Mouse (Mus musculus): ENCODE data around the gene Chrm5. TPM values are rescaled to one million over a fixed set of nuclear protein-coding genes. Genes with fewer than 3 reads are reported as not detected.
A peak's percentile ranks its signal among the peaks of the same experiment; 100 is the strongest.

Chrm5 gene
- polyA plus RNA-seq (2016; fragmentation: Nextera tagmentation; extraction: Ambion mirVana) = 0.13 and 0.23 TPM in 2 replicates

GRCm38 (mm10) chr2:112480669-112481068, at the start of gene Chrm5:
Chrm5 (minus strand) TSS chr2:112480769.
- Histone ChIP-seq H3K9me3 (replicated peaks) (no peaks in the 10 kb centered on the region), H3K4me2 (replicated peaks) (no peak within 1 kb of the TSS), H3K4me3 (no peak within 1 kb of the TSS), H3K4me1 (no peaks in the 10 kb centered on the region), H3K9ac (no peak within 1 kb of the TSS), H3K36me3 (no peaks in the 10 kb centered on the region), H3K27ac (no peak within 1 kb of the TSS), H3K27me3 (no peaks in the 10 kb centered on the region)
- no peak for ATAC-seq (ENCODE audit: low FRiP score)
- 92% methylated on average over 5 of the region's 5 CpGs for WGBS

- Histone ChIP-seq H3K9me3 (replicated peaks) (no peaks in the 10 kb centered on the region), H3K4me2 (replicated peaks) (no peak overlapping the region), H3K27me3 (no peaks in the 10 kb centered on the region), H3K4me3 (no peak overlapping the region), H3K9ac (no peak overlapping the region), H3K36me3 (no peaks in the 10 kb centered on the region), H3K27ac (no peak overlapping the region), H3K4me1 (no peaks in the 10 kb centered on the region)
- WGBS = 94% methylated on average over 3 of the region's 3 CpGs
- no peak for ATAC-seq (ENCODE audit: low FRiP score)
Measured at GRCm38 (mm10) chr2:112526933-112527332, 46.4 kb upstream of the Chrm5 start.

DNA sequence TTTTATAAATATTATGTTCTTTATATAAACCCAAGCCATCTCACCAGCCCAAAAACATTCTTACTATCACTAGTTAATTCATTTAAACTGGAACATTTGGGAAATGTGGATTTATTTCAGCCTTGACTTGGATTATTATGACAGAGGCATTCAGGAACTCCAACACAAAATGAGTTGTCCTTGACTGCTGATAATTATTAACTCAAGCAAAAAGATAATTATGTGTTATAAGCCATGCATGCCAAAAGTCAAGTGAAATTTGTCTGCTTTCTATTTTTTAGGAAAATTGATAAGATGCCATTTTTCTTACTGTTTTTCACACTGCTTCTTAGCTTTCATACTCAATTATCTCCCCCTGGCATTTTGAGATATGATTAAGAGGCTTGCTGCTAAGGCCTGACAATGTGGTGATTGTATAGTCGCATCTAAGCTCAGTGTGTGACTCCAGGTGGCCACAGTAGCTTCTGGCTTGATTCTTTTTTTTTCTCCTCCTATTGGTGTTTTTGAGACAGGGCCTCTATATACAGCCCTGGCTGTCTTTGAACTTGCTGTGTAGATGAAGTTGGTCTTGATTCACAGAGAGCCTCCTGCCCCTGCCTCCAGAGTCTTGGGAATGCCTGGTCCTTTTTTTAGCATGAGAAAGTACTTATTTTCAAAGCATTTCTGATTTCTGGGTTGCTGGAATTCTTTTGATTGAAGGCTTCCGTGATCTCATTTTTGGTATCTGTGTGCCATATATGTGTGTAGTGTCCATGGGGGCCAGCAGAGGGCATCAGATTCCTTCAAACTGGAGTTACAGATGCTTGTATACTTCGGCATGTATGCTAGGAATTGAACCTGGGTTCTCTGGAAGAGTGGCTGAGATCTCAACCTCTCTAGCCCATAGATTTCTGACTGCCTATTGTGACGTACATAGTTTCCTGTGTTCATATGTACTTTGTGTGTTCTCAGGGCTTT, 40.2 kb upstream of the Chrm5 start:
- no peak for ATAC-seq (ENCODE audit: low FRiP score)
- no peak overlapping the region for H3K27ac ChIP-seq
- no peak overlapping the region for H3K9ac ChIP-seq
- no peaks in the 10 kb centered on the region for H3K36me3 ChIP-seq
- H3K9me3 ChIP-seq (replicated peaks) = 0 out of 2 replicates have a peak, but pooled peaks cover 3% of the 10 kb centered on the region
- H3K4me3 ChIP-seq = no peak overlapping the region
- no peak overlapping the region for H3K4me2 ChIP-seq (replicated peaks)
- H3K4me1 ChIP-seq = no peaks in the 10 kb centered on the region
- 89% methylated on average over 4 of the region's 4 CpGs for WGBS
- H3K27me3 ChIP-seq = no peaks in the 10 kb centered on the region

GRCm38 (mm10) chr2:112518541-112518940, 38.0 kb upstream of the Chrm5 start:
- Histone ChIP-seq H3K9me3 (replicated peaks) (0 out of 2 replicates have a peak, but pooled peaks cover 3% of the 10 kb centered on the region), H3K36me3 (0 out of 2 replicates have a peak, but pooled peaks cover 3% of the 10 kb centered on the region), H3K9ac (no peak overlapping the region), H3K4me3 (no peak overlapping the region), H3K4me1 (no peaks in the 10 kb centered on the region), H3K4me2 (replicated peaks) (no peak overlapping the region), H3K27me3 (no peaks in the 10 kb centered on the region), H3K27ac (no peak overlapping the region)
- ATAC-seq (ENCODE audit: low FRiP score) = no peak

DNA sequence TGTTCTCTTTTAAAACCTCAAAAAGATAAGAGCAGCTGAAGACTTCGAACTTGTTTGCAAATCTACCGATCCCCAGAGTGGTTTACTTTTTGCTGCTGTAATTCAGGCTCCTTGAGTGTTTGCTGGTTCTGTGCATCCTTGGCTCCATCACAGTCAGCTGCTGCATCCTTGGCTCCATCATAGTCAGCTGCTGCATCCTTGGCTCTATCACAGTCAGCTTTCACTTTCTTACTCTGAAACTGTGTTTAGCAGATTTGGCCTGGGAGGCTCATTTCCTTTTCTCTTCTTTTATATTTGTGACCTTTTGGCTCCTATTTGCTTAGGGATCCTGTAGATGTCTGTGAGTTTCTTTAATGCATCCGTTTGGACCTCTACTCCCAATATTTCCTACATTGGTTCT, 36.6 kb upstream of the Chrm5 start:
- Histone ChIP-seq H3K4me1 (no peaks in the 10 kb centered on the region), H3K27me3 (no peaks in the 10 kb centered on the region), H3K4me2 (replicated peaks) (no peak overlapping the region), H3K9me3 (replicated peaks) (0 out of 2 replicates have a peak, but pooled peaks cover 3% of the 10 kb centered on the region), H3K9ac (no peak overlapping the region), H3K4me3 (no peak overlapping the region), H3K27ac (no peak overlapping the region), H3K36me3 (0 out of 2 replicates have a peak, but pooled peaks cover 3% of the 10 kb centered on the region)
- WGBS = 92% methylated on average over 3 of the region's 3 CpGs
- no peak for ATAC-seq (ENCODE audit: low FRiP score)

GRCm38 (mm10) chr2:112516728-112517127, 36.2 kb upstream of the Chrm5 start:
- Histone ChIP-seq H3K4me3 (no peak overlapping the region), H3K27me3 (no peaks in the 10 kb centered on the region), H3K9me3 (replicated peaks) (0 out of 2 replicates have a peak, but pooled peaks cover 3% of the 10 kb centered on the region), H3K4me1 (no peaks in the 10 kb centered on the region), H3K4me2 (replicated peaks) (no peak overlapping the region), H3K36me3 (0 out of 2 replicates have a peak, but pooled peaks cover 3% of the 10 kb centered on the region), H3K27ac (no peak overlapping the region), H3K9ac (no peak overlapping the region)
- WGBS = 91% methylated on average over 3 of the region's 3 CpGs
- ATAC-seq (ENCODE audit: low FRiP score) = no peak

- Histone ChIP-seq H3K4me2 (replicated peaks) (no peak overlapping the region), H3K27me3 (no peaks in the 10 kb centered on the region), H3K4me3 (no peak overlapping the region), H3K9ac (no peak overlapping the region), H3K36me3 (0 out of 2 replicates have a peak, but pooled peaks cover 3% of the 10 kb centered on the region), H3K4me1 (no peaks in the 10 kb centered on the region), H3K9me3 (replicated peaks) (no peaks in the 10 kb centered on the region), H3K27ac (no peak overlapping the region)
- 93% methylated on average over 1 of the region's 1 CpGs for WGBS
- ATAC-seq (ENCODE audit: low FRiP score) = no peak
Measured at GRCm38 (mm10) chr2:112513036-112513435, 32.5 kb upstream of the Chrm5 start.

DNA sequence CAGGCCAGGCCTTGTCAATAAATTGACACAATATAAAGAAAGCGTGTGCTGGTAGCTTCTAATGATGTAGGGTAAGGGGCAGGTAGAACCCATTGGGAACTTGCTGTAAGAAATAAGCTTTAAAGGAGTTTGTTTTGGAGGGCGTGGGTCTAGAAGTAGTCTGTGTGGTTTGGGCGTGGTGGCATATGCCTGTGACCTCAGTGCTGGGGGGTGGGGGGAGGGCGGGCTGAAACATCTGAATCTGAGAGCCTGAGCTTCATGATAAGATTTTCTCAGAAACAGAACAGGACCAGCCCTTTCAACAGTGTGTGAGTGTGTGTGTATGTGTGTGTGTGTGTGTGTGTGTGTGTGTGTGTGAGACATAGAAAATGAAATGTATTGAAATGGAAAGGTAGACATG, 29.6 kb upstream of the Chrm5 start:
- H3K9ac ChIP-seq = no peak overlapping the region
- WGBS = 82% methylated on average over 4 of the region's 4 CpGs
- no peaks in the 10 kb centered on the region for H3K27me3 ChIP-seq
- no peak for ATAC-seq (ENCODE audit: low FRiP score)
- no peak overlapping the region for H3K4me3 ChIP-seq
- no peak overlapping the region for H3K4me2 ChIP-seq (replicated peaks)
- H3K9me3 ChIP-seq (replicated peaks) = no peaks in the 10 kb centered on the region
- no peaks in the 10 kb centered on the region for H3K36me3 ChIP-seq
- H3K4me1 ChIP-seq = no peaks in the 10 kb centered on the region
- no peak overlapping the region for H3K27ac ChIP-seq

DNA sequence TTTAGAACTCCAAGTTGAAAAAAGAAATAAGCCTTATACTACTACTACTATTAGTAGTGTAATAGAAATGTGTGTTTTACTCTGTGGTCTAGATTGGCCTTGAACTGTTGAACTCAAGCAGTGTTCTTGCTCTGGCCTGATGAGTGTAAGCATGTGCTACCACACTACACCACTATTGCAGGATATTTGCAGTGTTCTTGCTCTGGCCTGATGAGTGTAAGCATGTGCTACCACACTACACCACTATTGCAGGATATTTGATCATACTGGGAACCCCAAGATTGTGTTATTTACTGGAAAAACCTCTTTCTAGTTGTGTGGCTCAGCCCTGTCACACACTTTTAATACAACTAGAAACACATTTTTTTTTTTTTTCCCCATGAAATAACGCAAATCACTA, 26.9 kb upstream of the Chrm5 start:
- 100% methylated on average over 1 of the region's 1 CpGs for WGBS

GRCm38 (mm10) chr2:112506841-112507435, 26.4 kb upstream of the Chrm5 start:
- no peaks in the 10 kb centered on the region for H3K4me1 ChIP-seq
- H3K27me3 ChIP-seq = no peaks in the 10 kb centered on the region
- no peak overlapping the region for H3K27ac ChIP-seq
- no peaks in the 10 kb centered on the region for H3K9me3 ChIP-seq (replicated peaks)
- no peak overlapping the region for H3K4me2 ChIP-seq (replicated peaks)
- H3K36me3 ChIP-seq = no peaks in the 10 kb centered on the region
- no peak for ATAC-seq (ENCODE audit: low FRiP score)
- no peak overlapping the region for H3K9ac ChIP-seq
- 85% methylated on average over 5 of the region's 5 CpGs for WGBS
- no peak overlapping the region for H3K4me3 ChIP-seq

More for the DNA sequence above, 26.9 kb upstream of the Chrm5 start:
- Histone ChIP-seq H3K4me3 (no peak overlapping the region), H3K4me2 (replicated peaks) (no peak overlapping the region), H3K36me3 (no peaks in the 10 kb centered on the region), H3K27me3 (no peaks in the 10 kb centered on the region), H3K9me3 (replicated peaks) (no peaks in the 10 kb centered on the region), H3K9ac (no peak overlapping the region), H3K4me1 (no peaks in the 10 kb centered on the region), H3K27ac (no peak overlapping the region)
- ATAC-seq (ENCODE audit: low FRiP score) = no peak

DNA sequence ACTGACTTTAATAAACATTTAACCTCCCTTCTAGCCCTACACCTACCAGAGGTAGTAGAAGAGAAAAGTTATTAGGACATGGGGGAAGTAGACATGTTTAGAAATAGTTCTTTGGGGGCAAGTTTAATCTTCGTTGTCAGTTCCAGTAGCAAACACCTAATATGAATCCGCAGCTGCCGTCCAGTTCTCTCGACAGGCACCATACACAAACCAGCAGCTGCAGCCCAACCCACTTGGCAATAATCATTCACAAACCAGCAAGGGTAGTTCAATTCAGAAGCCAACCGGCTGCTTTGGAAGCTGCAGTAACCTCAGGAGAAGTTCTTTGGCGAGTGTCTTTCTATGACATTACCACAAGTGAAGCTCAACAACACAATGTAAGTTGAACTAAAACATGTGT, 23.4 kb upstream of the Chrm5 start:
- Histone ChIP-seq H3K27me3 (no peaks in the 10 kb centered on the region), H3K9ac (no peak overlapping the region), H3K4me1 (no peaks in the 10 kb centered on the region), H3K9me3 (replicated peaks) (no peaks in the 10 kb centered on the region), H3K4me3 (no peak overlapping the region), H3K4me2 (replicated peaks) (no peak overlapping the region), H3K27ac (no peak overlapping the region), H3K36me3 (no peaks in the 10 kb centered on the region)
- no peak for ATAC-seq (ENCODE audit: low FRiP score)
- WGBS = 92% methylated on average over 6 of the region's 6 CpGs

GRCm38 (mm10) chr2:112501209-112501608, 20.6 kb upstream of the Chrm5 start:
- Histone ChIP-seq H3K36me3 (no peaks in the 10 kb centered on the region), H3K4me1 (no peaks in the 10 kb centered on the region), H3K9ac (no peak overlapping the region), H3K4me2 (replicated peaks) (no peak overlapping the region), H3K27me3 (no peaks in the 10 kb centered on the region), H3K4me3 (no peak overlapping the region), H3K9me3 (replicated peaks) (no peaks in the 10 kb centered on the region), H3K27ac (no peak overlapping the region)
- ATAC-seq (ENCODE audit: low FRiP score) = peak; percentile 94
- WGBS = 9% methylated on average over 6 of the region's 6 CpGs
